Mouse (Mus musculus): ENCODE results near the gene Vsx2. TPM values are rescaled to one million over a fixed set of nuclear protein-coding genes. Genes with fewer than 3 reads are reported as not detected.

Vsx2 gene
- total and polyA plus RNA-seq, 2 experiments from 2014 or later: not detected

GRCm38 (mm10) chr12:84604001-84604400, 34.4 kb downstream of the Vsx2 start:
- H3K9ac ChIP-seq (replicated peaks; ENCODE audit: low read depth, low read length): no peak overlapping the region
- no peak for DNase-seq (ENCODE audit: low spot score)
- no peak for ATAC-seq (ENCODE audit: insufficient read depth, low read depth)
- H3K4me3 ChIP-seq (ENCODE audit: low read depth, low read length): no peak overlapping the region
- peaks cover 18% of the 10 kb centered on the region; the same call in 1 of the 2 replicates for H3K36me3 ChIP-seq (replicated peaks; ENCODE audit: control insufficient read depth, insufficient read depth, low read length)
- no peak overlapping the region for H3K27ac ChIP-seq (ENCODE audit: low read depth)
- no peaks in the 10 kb centered on the region for H3K4me1 ChIP-seq (ENCODE audit: control insufficient read depth, insufficient read depth)
- 89% methylated on average over 7 of the region's 7 CpGs for WGBS
- H3K27me3 ChIP-seq (ENCODE audit: control insufficient read depth, insufficient read depth, low read length): no peaks in the 10 kb centered on the region
- no peak for TF ChIP-seq CTCF (IDR thresholded peaks at IDR 0.05; ENCODE audit: low read depth)
- TF ChIP-seq EP300 (IDR thresholded peaks at IDR 0.05; ENCODE audit: low read depth): no peak
- no peaks in the 10 kb centered on the region for H3K9me3 ChIP-seq (replicated peaks; ENCODE audit: control insufficient read depth, low read length)
- no peak overlapping the region for H3K4me2 ChIP-seq (ENCODE audit: low read depth, low read length)

GRCm38 (mm10) chr12:84605860-84606259, 36.3 kb downstream of the Vsx2 start:
- H3K4me3 ChIP-seq (ENCODE audit: low read depth, low read length): no peak overlapping the region
- ATAC-seq (ENCODE audit: insufficient read depth, low read depth) (no peak), DNase-seq (ENCODE audit: low spot score) (no peak)
- no peaks in the 10 kb centered on the region for H3K4me1 ChIP-seq (ENCODE audit: control insufficient read depth, insufficient read depth)
- 73% methylated on average over 7 of the region's 7 CpGs for WGBS
- no peak overlapping the region for H3K27ac ChIP-seq (ENCODE audit: low read depth)
- TF ChIP-seq EP300 (IDR thresholded peaks at IDR 0.05; ENCODE audit: low read depth) (no peak), CTCF (IDR thresholded peaks at IDR 0.05; ENCODE audit: low read depth) (peak; percentile 30)
- no peaks in the 10 kb centered on the region for H3K9me3 ChIP-seq (replicated peaks; ENCODE audit: control insufficient read depth, low read length)
- no peaks in the 10 kb centered on the region for H3K27me3 ChIP-seq (ENCODE audit: control insufficient read depth, insufficient read depth, low read length)
- H3K4me2 ChIP-seq (ENCODE audit: low read depth, low read length): no peak overlapping the region
- no peak overlapping the region for H3K9ac ChIP-seq (replicated peaks; ENCODE audit: low read depth, low read length)
- peaks cover 18% of the 10 kb centered on the region; the same call in 1 of the 2 replicates for H3K36me3 ChIP-seq (replicated peaks; ENCODE audit: control insufficient read depth, insufficient read depth, low read length)

GRCm38 (mm10) chr12:84611718-84612117, 42.2 kb downstream of the Vsx2 start:
- Histone ChIP-seq H3K4me3 (ENCODE audit: low read depth, low read length) (no peak overlapping the region), H3K9ac (replicated peaks; ENCODE audit: low read depth, low read length) (no peak overlapping the region), H3K4me1 (ENCODE audit: control insufficient read depth, insufficient read depth) (0 out of 2 replicates have a peak, but pooled peaks cover 2% of the 10 kb centered on the region), H3K4me2 (ENCODE audit: low read depth, low read length) (no peak overlapping the region), H3K27ac (ENCODE audit: low read depth) (no peak overlapping the region), H3K36me3 (replicated peaks; ENCODE audit: control insufficient read depth, insufficient read depth, low read length) (0 out of 2 replicates have a peak, but pooled peaks cover 6% of the 10 kb centered on the region), H3K9me3 (replicated peaks; ENCODE audit: control insufficient read depth, low read length) (no peaks in the 10 kb centered on the region), H3K27me3 (ENCODE audit: control insufficient read depth, insufficient read depth, low read length) (no peaks in the 10 kb centered on the region)
- no peak for DNase-seq (ENCODE audit: low spot score)
- WGBS: 87% methylated on average over 10 of the region's 10 CpGs
- no peak for TF ChIP-seq CTCF (IDR thresholded peaks at IDR 0.05; ENCODE audit: low read depth)
- TF ChIP-seq EP300 (IDR thresholded peaks at IDR 0.05; ENCODE audit: low read depth): no peak
- no peak for ATAC-seq (ENCODE audit: insufficient read depth, low read depth)

- Histone ChIP-seq H3K9ac (replicated peaks; ENCODE audit: low read depth, low read length) (no peak overlapping the region), H3K27me3 (ENCODE audit: control insufficient read depth, insufficient read depth, low read length) (no peaks in the 10 kb centered on the region), H3K27ac (ENCODE audit: low read depth) (no peak overlapping the region), H3K4me2 (ENCODE audit: low read depth, low read length) (no peak overlapping the region), H3K36me3 (replicated peaks; ENCODE audit: control insufficient read depth, insufficient read depth, low read length) (0 out of 2 replicates have a peak, but pooled peaks cover 6% of the 10 kb centered on the region), H3K4me3 (ENCODE audit: low read depth, low read length) (no peak overlapping the region), H3K9me3 (replicated peaks; ENCODE audit: control insufficient read depth, low read length) (no peaks in the 10 kb centered on the region), H3K4me1 (ENCODE audit: control insufficient read depth, insufficient read depth) (0 out of 2 replicates have a peak, but pooled peaks cover 5% of the 10 kb centered on the region)
- no peak for DNase-seq (ENCODE audit: low spot score)
- no peak for ATAC-seq (ENCODE audit: insufficient read depth, low read depth)
- WGBS: 67% methylated on average over 8 of the region's 8 CpGs
- TF ChIP-seq EP300 (IDR thresholded peaks at IDR 0.05; ENCODE audit: low read depth): no peak
- no peak for TF ChIP-seq CTCF (IDR thresholded peaks at IDR 0.05; ENCODE audit: low read depth)
These were observed 43.0 kb downstream of the Vsx2 start for GRCm38 (mm10) chr12:84612518-84612917.

- Histone ChIP-seq H3K4me3 (ENCODE audit: low read depth, low read length) (no peak overlapping the region), H3K9me3 (replicated peaks; ENCODE audit: control insufficient read depth, low read length) (no peaks in the 10 kb centered on the region), H3K9ac (replicated peaks; ENCODE audit: low read depth, low read length) (no peak overlapping the region), H3K27me3 (ENCODE audit: control insufficient read depth, insufficient read depth, low read length) (no peaks in the 10 kb centered on the region), H3K36me3 (replicated peaks; ENCODE audit: control insufficient read depth, insufficient read depth, low read length) (no peaks in the 10 kb centered on the region), H3K4me1 (ENCODE audit: control insufficient read depth, insufficient read depth) (0 out of 2 replicates have a peak, but pooled peaks cover 5% of the 10 kb centered on the region), H3K4me2 (ENCODE audit: low read depth, low read length) (no peak overlapping the region), H3K27ac (ENCODE audit: low read depth) (no peak overlapping the region)
- 87% methylated on average over 11 of the region's 11 CpGs for WGBS
- no peak for TF ChIP-seq CTCF (IDR thresholded peaks at IDR 0.05; ENCODE audit: low read depth)
- TF ChIP-seq EP300 (IDR thresholded peaks at IDR 0.05; ENCODE audit: low read depth): no peak
- no peak for DNase-seq (ENCODE audit: low spot score)
- no peak for ATAC-seq (ENCODE audit: insufficient read depth, low read depth)
These were observed 44.4 kb downstream of the Vsx2 start for GRCm38 (mm10) chr12:84614001-84614400.

GRCm38 (mm10) chr12:84614524-84614923, 45.0 kb downstream of the Vsx2 start:
- Histone ChIP-seq H3K9me3 (replicated peaks; ENCODE audit: control insufficient read depth, low read length) (no peaks in the 10 kb centered on the region), H3K27me3 (ENCODE audit: control insufficient read depth, insufficient read depth, low read length) (no peaks in the 10 kb centered on the region), H3K4me2 (ENCODE audit: low read depth, low read length) (no peak overlapping the region), H3K9ac (replicated peaks; ENCODE audit: low read depth, low read length) (no peak overlapping the region), H3K27ac (ENCODE audit: low read depth) (no peak overlapping the region), H3K4me3 (ENCODE audit: low read depth, low read length) (no peak overlapping the region), H3K4me1 (ENCODE audit: control insufficient read depth, insufficient read depth) (0 out of 2 replicates have a peak, but pooled peaks cover 5% of the 10 kb centered on the region), H3K36me3 (replicated peaks; ENCODE audit: control insufficient read depth, insufficient read depth, low read length) (no peaks in the 10 kb centered on the region)
- DNase-seq (ENCODE audit: low spot score) (no peak), ATAC-seq (ENCODE audit: insufficient read depth, low read depth) (no peak)
- WGBS: 43% methylated on average over 7 of the region's 7 CpGs
- TF ChIP-seq EP300 (IDR thresholded peaks at IDR 0.05; ENCODE audit: low read depth): no peak
